ENCODE assay signal across 21 mouse cellular contexts in genomic region chr17:13735057-13735456, GRCm38 (mm10). TPM values are rescaled to one million over a fixed set of nuclear protein-coding genes. Genes with fewer than 3 reads are reported as not detected.
DNase-seq lines count a peak whose midpoint lies in the region; ATAC-seq lines count a peak whose summit lies in the region.
"Had no signal": no experiment of that assay in that cellular context is flagged by ENCODE, and none has a peak within 500 bp of the region (broad histone marks: within the 10 kb centered on the region; RNA-seq: fewer than 3 reads in every experiment).

No protein-coding gene starts in this region.

- no peak overlapping the region for H3K4me3 ChIP-seq in kidney, embryonic 14.5 days (ENCODE audit: low read length)
- H3K4me3 ChIP-seq in lung, embryonic 15.5 days: no peak overlapping the region
- H3K4me3 ChIP-seq: embryonic facial prominence, embryonic 15.5 days; gastrocnemius, adult 2 months; hindbrain, embryonic 10.5 days; intestine, embryonic 15.5 days; limb, embryonic 15.5 days; midbrain, embryonic 10.5 days; stomach, embryonic 15.5 days had no signal

- no peaks in the 10 kb centered on the region for H3K9me3 ChIP-seq in kidney, embryonic 14.5 days (ENCODE audit: control insufficient read depth, low read length)
- H3K9me3 ChIP-seq in lung, embryonic 15.5 days: no peaks in the 10 kb centered on the region
- H3K9me3 ChIP-seq: embryonic facial prominence, embryonic 15.5 days; hindbrain, embryonic 10.5 days; intestine, embryonic 15.5 days; limb, embryonic 15.5 days; midbrain, embryonic 10.5 days; stomach, embryonic 15.5 days had no signal

- WGBS in kidney, embryonic 14.5 days: 89% methylated on average over 5 of the region's 5 CpGs
- WGBS in lung, embryonic 15.5 days: 48% methylated on average over 5 of the region's 5 CpGs

- no peak overlapping the region for H3K4me2 ChIP-seq in kidney, embryonic 14.5 days (replicated peaks; ENCODE audit: low read depth, low read length)
- H3K4me2 ChIP-seq in lung, embryonic 15.5 days: no peak overlapping the region
- H3K4me2 ChIP-seq: embryonic facial prominence, embryonic 15.5 days; intestine, embryonic 15.5 days; limb, embryonic 15.5 days; stomach, embryonic 15.5 days had no signal

- no peaks in the 10 kb centered on the region; the same call in 1 of the 2 replicates for H3K4me1 ChIP-seq in kidney, embryonic 14.5 days (ENCODE audit: control insufficient read depth, insufficient read depth, low read length)
- peaks cover 38% of the 10 kb centered on the region for H3K4me1 ChIP-seq in lung, embryonic 15.5 days
- H3K4me1 ChIP-seq: embryonic facial prominence, embryonic 15.5 days had no signal

- H3K9ac ChIP-seq in kidney, embryonic 14.5 days (ENCODE audit: low read depth, low read length): no peak overlapping the region
- H3K9ac ChIP-seq in lung, embryonic 15.5 days: no peak overlapping the region
- H3K9ac ChIP-seq: embryonic facial prominence, embryonic 15.5 days; intestine, embryonic 15.5 days; limb, embryonic 15.5 days; liver, embryonic 14.5 days; stomach, embryonic 15.5 days had no signal

- no peak overlapping the region for H3K27ac ChIP-seq in kidney, embryonic 14.5 days (ENCODE audit: low read depth, low read length)
- H3K27ac ChIP-seq in lung, embryonic 15.5 days: peak overlapping the region; percentile 72
- H3K27ac ChIP-seq: embryonic facial prominence, embryonic 15.5 days; gastrocnemius, adult 2 months; hindbrain, embryonic 10.5 days; intestine, embryonic 15.5 days; limb, embryonic 15.5 days; liver, embryonic 14.5 days; midbrain, embryonic 10.5 days; stomach, embryonic 15.5 days had no signal

- ATAC-seq in kidney, embryonic 14.5 days (ENCODE audit: low FRiP score, low TSS enrichment): no peak
- ATAC-seq in lung, embryonic 15.5 days (ENCODE audit: borderline replicate concordance, extremely low read depth, low FRiP score, low TSS enrichment): peak; percentile 55
- ATAC-seq: forebrain, embryonic 14.5 days had no signal

- no peaks in the 10 kb centered on the region for H3K36me3 ChIP-seq in kidney, embryonic 14.5 days (ENCODE audit: control insufficient read depth, insufficient read depth, low read length)
- H3K36me3 ChIP-seq in lung, embryonic 15.5 days: no peaks in the 10 kb centered on the region
- H3K36me3 ChIP-seq: embryonic facial prominence, embryonic 15.5 days; hindbrain, embryonic 10.5 days; intestine, embryonic 15.5 days; limb, embryonic 15.5 days; midbrain, embryonic 10.5 days; stomach, embryonic 15.5 days had no signal

- peak; percentile 85 for DNase-seq in kidney, adult 11 months
- DNase-seq in kidney, postnatal 14 days: peak; percentile 61
- peak; percentile 85 for DNase-seq in lung, postnatal 36 days
- no peak for DNase-seq in left cerebral cortex, postnatal 36 days (ENCODE audit: low spot score in 2 of 2)
- DNase-seq in left cerebral cortex, adult 11 months (ENCODE audit: low spot score): no peak
- DNase-seq: cerebellum, adult 9-11 months; gastrocnemius, adult 2 months; right cerebral cortex, adult 18-20 months; thymus, adult 18-20 months; thymus, postnatal 36 days had no signal

- intact Hi-C loops in left cerebral cortex, postnatal 36 days (cut with DNase I): loop anchor here (5.0 kb wide), 1 partner anchor 48 kb away; no protein-coding TSS in a partner anchor

- no peaks in the 10 kb centered on the region for H3K27me3 ChIP-seq in kidney, embryonic 14.5 days (ENCODE audit: control insufficient read depth, insufficient read depth, low read length)
- H3K27me3 ChIP-seq in lung, embryonic 15.5 days: no peaks in the 10 kb centered on the region
- H3K27me3 ChIP-seq: embryonic facial prominence, embryonic 15.5 days; intestine, embryonic 15.5 days; limb, embryonic 15.5 days; stomach, embryonic 15.5 days had no signal

RNA-seq across cellular contexts. Expression of gene Afdn, which starts 25.3 kb away (rescaled TPM):
- 96.7 and 105 TPM in 2 replicates for polyA plus RNA-seq in kidney, embryonic 14.5 days (2014; fragmentation: Nextera tagmentation; extraction: Ambion mirVana)
- 111 and 114 TPM in 2 replicates for polyA plus RNA-seq in lung, embryonic 15.5 days (2015; fragmentation: Nextera tagmentation; extraction: Ambion mirVana)
- 100 to 1,000 TPM; 105 to 138 TPM for total RNA-seq in left cerebral cortex, postnatal 36 days (2021)

RNA-seq across cellular contexts. Expression of gene Tcte2, which starts 26.6 kb away (rescaled TPM):
- 3.4 and 4.6 TPM in 2 replicates for polyA plus RNA-seq in kidney, embryonic 14.5 days (2014; fragmentation: Nextera tagmentation; extraction: Ambion mirVana)
- polyA plus RNA-seq in lung, embryonic 15.5 days (2015; fragmentation: Nextera tagmentation; extraction: Ambion mirVana): 3.1 and 5.1 TPM in 2 replicates
- total RNA-seq in left cerebral cortex, postnatal 36 days (2021): 10 to 100 TPM; 17.8 to 21.6 TPM
- total RNA-seq: common myeloid progenitor, adult 5-6 weeks had no signal

Comparison
In these comparisons a context has a peak if more than half of its experiments do, and no peak if none do; other contexts are left out.
1. DNase-seq: peak in kidney, adult 11 months (single experiment), kidney, postnatal 14 days (single experiment) and lung, postnatal 36 days (single experiment); none in left cerebral cortex, postnatal 36 days (0 of 2) and left cerebral cortex, adult 11 months (single experiment).